ENCODE assay signal across 8 mouse cellular contexts in the genomic region with DNA sequence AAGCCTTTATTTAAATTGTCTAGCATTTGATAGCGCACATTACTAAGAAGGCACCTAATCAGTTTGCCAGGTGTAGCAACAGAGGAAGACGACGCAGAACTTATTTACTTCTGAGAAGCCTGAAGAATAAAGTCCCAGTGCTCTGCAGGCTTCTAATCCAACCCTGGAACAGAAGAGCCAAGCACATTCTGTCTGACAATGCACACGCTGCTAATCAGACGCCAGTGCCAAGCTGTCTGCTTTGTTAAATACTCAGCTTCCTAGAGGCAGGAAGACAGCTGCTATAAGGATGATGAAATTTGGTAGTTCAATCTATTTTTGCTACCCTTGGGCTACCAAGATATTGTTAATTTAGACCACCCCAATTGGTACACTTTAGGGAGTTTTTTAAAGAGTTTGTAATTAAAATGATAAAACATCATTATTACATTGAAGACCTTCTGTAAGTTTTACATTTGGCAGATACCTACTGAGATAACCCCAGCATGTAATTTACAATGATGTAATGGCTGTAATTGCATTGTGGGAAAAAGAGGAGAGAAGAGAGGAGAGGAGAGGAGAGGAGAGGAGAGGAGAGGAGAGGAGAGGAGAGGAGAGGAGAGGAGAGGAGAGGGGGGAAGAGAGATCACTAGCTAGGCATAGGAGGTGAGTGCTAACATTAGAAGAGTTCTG.
DNase-seq lines count a peak whose midpoint lies in the region; ATAC-seq lines count a peak whose summit lies in the region.

No protein-coding gene starts in this region.

- 26% methylated on average over 5 of the region's 5 CpGs for WGBS in embryonic facial prominence, embryonic 11.5 days
- WGBS in neural tube, embryonic 13.5 days = 20% methylated on average over 5 of the region's 5 CpGs

- H3K9ac ChIP-seq in embryonic facial prominence, embryonic 11.5 days (replicated peaks; ENCODE audit: low read length) = no peak overlapping the region
- H3K9ac ChIP-seq in neural tube, embryonic 13.5 days = no peak overlapping the region

- 0 out of 2 replicates have a peak overlapping the region, but pooled peaks have one; percentile 28 for H3K27ac ChIP-seq in embryonic facial prominence, embryonic 11.5 days (replicated peaks; ENCODE audit: low read depth, low read length)
- peak overlapping the region; percentile 86 for H3K27ac ChIP-seq in neural tube, embryonic 13.5 days (replicated peaks)

- no peak overlapping the region for H3K4me2 ChIP-seq in embryonic facial prominence, embryonic 11.5 days (ENCODE audit: low read depth, low read length)
- H3K4me2 ChIP-seq in neural tube, embryonic 13.5 days = peak overlapping the region; percentile 13; the same call in 1 of the 2 replicates

- H3K4me1 ChIP-seq in embryonic facial prominence, embryonic 11.5 days (ENCODE audit: control insufficient read depth, insufficient read depth, low read length) = peaks cover 3% of the 10 kb centered on the region; the same call in 1 of the 2 replicates
- peaks cover 38% of the 10 kb centered on the region for H3K4me1 ChIP-seq in neural tube, embryonic 13.5 days (replicated peaks)

- no peak overlapping the region for H3K4me3 ChIP-seq in embryonic facial prominence, embryonic 11.5 days (ENCODE audit: low read depth, low read length)
- no peak overlapping the region for H3K4me3 ChIP-seq in neural tube, embryonic 13.5 days

- peak; percentile 20 for DNase-seq in left cerebral cortex, postnatal 25 days (ENCODE audit: low spot score in 2 of 2)
- no peak for DNase-seq in left cerebral cortex, adult 11 months (ENCODE audit: low spot score)
- DNase-seq in embryonic facial prominence, embryonic 11.5 days (ENCODE audit: low spot score) = peak; percentile 48
- DNase-seq in layer of hippocampus, adult 8-10 months (ENCODE audit: low spot score in 2 of 2) = peak; percentile 63 to 66
- no peak for DNase-seq in urinary bladder, postnatal 10 days (ENCODE audit: low spot score)
- no peak for DNase-seq in kidney, postnatal 4 days

- H3K36me3 ChIP-seq in embryonic facial prominence, embryonic 11.5 days (replicated peaks; ENCODE audit: control insufficient read depth, insufficient read depth, low read depth, low read length) = no peaks in the 10 kb centered on the region
- H3K36me3 ChIP-seq in neural tube, embryonic 13.5 days = no peaks in the 10 kb centered on the region

- H3K9me3 ChIP-seq in embryonic facial prominence, embryonic 11.5 days (replicated peaks; ENCODE audit: control insufficient read depth, low read length) = no peaks in the 10 kb centered on the region
- H3K9me3 ChIP-seq in neural tube, embryonic 13.5 days = no peaks in the 10 kb centered on the region

- ATAC-seq in embryonic facial prominence, embryonic 11.5 days (replicated peaks; ENCODE audit: insufficient number of reproducible peaks, low FRiP score, low TSS enrichment, low read depth) = 0 out of 2 replicates have a peak, but pooled peaks have one; percentile 33
- ATAC-seq in neural tube, embryonic 13.5 days (ENCODE audit: low read depth) = peak; percentile 77
- ATAC-seq in CD4-positive, CD25-positive, alpha-beta regulatory T cell, adult 4 months = no peak

- H3K27me3 ChIP-seq in embryonic facial prominence, embryonic 11.5 days (ENCODE audit: control insufficient read depth, insufficient read depth, low read length) = no peaks in the 10 kb centered on the region
- no peaks in the 10 kb centered on the region for H3K27me3 ChIP-seq in neural tube, embryonic 13.5 days

- intact Hi-C loops in left cerebral cortex, postnatal 25 days (cut with DNase I) = no loop called here

Comparison
In these comparisons a context has a peak if more than half of its experiments do, and no peak if none do; other contexts are left out.
1. DNase-seq: peak in left cerebral cortex, postnatal 25 days (2 of 2), embryonic facial prominence, embryonic 11.5 days (single experiment) and layer of hippocampus, adult 8-10 months (2 of 2); none in left cerebral cortex, adult 11 months (single experiment), urinary bladder, postnatal 10 days (single experiment) and kidney, postnatal 4 days (0 of 2).